Mouse (Mus musculus): ENCODE measurements around the gene Spp1. TPM values are rescaled to one million over a fixed set of nuclear protein-coding genes. Genes with fewer than 3 reads are reported as not detected.

Gene Spp1
- polyA plus RNA-seq, 1 experiment from 2014 or later, result 15.7 TPM

- peaks cover 14% of the 10 kb centered on the region; the same call in 1 of the 2 replicates for H3K4me1 ChIP-seq (replicated peaks)
- no peak for DNase-seq (ENCODE audit: low spot score)
- no peaks in the 10 kb centered on the region for H3K27me3 ChIP-seq (ENCODE audit: insufficient read depth, poor library complexity, severe bottlenecking)
- no peak overlapping the region for H3K27ac ChIP-seq
- H3K36me3 ChIP-seq, result no peaks in the 10 kb centered on the region
- WGBS, result 25% methylated on average over 3 of the region's 3 CpGs
- H3K4me3 ChIP-seq, result no peak overlapping the region
- no peaks in the 10 kb centered on the region for H3K9me3 ChIP-seq
Measured at GRCm38 (mm10) chr5:104406756-104407155, 28.2 kb upstream of the Spp1 start.

DNA sequence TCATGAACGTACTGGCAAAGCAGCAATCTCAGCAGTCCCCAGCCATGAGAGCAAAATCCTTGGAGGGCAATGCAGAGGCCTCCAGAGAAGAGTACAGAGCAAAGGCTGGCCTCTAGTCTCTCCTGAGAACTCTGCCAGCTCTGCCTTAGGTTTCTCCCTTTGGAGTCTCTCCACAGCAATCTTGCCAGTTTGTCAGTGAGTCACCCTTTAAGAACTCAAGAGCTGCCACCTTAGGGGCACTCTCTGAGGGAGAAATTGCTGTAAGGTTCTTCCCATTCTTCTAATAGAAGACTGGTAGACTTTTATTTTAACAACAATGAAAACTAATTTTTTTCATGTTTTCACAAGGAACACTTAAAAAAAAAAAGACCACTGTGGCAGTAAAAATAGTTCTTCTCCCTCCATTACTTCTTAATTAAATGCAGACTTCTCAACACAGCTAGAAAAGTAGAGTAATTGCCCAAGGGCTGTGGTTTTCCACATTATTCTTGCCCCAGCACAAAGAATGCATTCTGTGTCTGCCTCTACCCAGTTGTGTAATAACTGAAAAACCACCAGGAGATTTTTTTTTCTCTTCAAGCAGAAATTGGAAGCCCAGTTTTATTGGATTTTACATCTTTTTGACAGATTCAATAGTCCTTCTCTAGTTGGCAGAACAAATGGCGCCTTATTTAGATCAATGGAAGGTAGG is 27.2 kb upstream of the Spp1 start:
- peak overlapping the region; percentile 53 for H3K27ac ChIP-seq
- peaks cover 9% of the 10 kb centered on the region; the same call in 1 of the 2 replicates for H3K4me1 ChIP-seq (replicated peaks)
- H3K4me3 ChIP-seq, result no peak overlapping the region
- H3K9me3 ChIP-seq, result no peaks in the 10 kb centered on the region
- DNase-seq (ENCODE audit: low spot score), result no peak
- H3K36me3 ChIP-seq, result no peaks in the 10 kb centered on the region
- H3K27me3 ChIP-seq (ENCODE audit: insufficient read depth, poor library complexity, severe bottlenecking), result no peaks in the 10 kb centered on the region
- 83% methylated on average over 2 of the region's 2 CpGs for WGBS

- Histone ChIP-seq H3K27ac (no peak overlapping the region), H3K36me3 (no peaks in the 10 kb centered on the region), H3K4me1 (replicated peaks) (peaks cover 9% of the 10 kb centered on the region; the same call in 1 of the 2 replicates), H3K9me3 (no peaks in the 10 kb centered on the region), H3K4me3 (no peak overlapping the region), H3K27me3 (ENCODE audit: insufficient read depth, poor library complexity, severe bottlenecking) (no peaks in the 10 kb centered on the region)
- DNase-seq (ENCODE audit: low spot score), result no peak
- 97% methylated on average over 7 of the region's 7 CpGs for WGBS
Measured at GRCm38 (mm10) chr5:104408549-104408948, 26.4 kb upstream of the Spp1 start.

- Histone ChIP-seq H3K4me1 (replicated peaks) (no peaks in the 10 kb centered on the region), H3K27me3 (ENCODE audit: insufficient read depth, poor library complexity, severe bottlenecking) (no peaks in the 10 kb centered on the region), H3K4me3 (no peak overlapping the region), H3K9me3 (no peaks in the 10 kb centered on the region), H3K36me3 (no peaks in the 10 kb centered on the region), H3K27ac (no peak overlapping the region)
- no peak for DNase-seq (ENCODE audit: low spot score)
- WGBS, result 85% methylated on average over 2 of the region's 2 CpGs
Measured at GRCm38 (mm10) chr5:104415999-104416398, 18.9 kb upstream of the Spp1 start.

GRCm38 (mm10) chr5:104417028-104417427 is 17.9 kb upstream of the Spp1 start:
- H3K27me3 ChIP-seq (ENCODE audit: insufficient read depth, poor library complexity, severe bottlenecking), result no peaks in the 10 kb centered on the region

GRCm38 (mm10) chr5:104417721-104418120 is 17.2 kb upstream of the Spp1 start:
- DNase-seq (ENCODE audit: low spot score), result no peak
- H3K27me3 ChIP-seq (ENCODE audit: insufficient read depth, poor library complexity, severe bottlenecking), result no peaks in the 10 kb centered on the region
- no peaks in the 10 kb centered on the region for H3K9me3 ChIP-seq
- WGBS, result 93% methylated on average over 1 of the region's 1 CpGs
- H3K4me3 ChIP-seq, result no peak overlapping the region
- H3K27ac ChIP-seq, result no peak overlapping the region
- no peaks in the 10 kb centered on the region for H3K4me1 ChIP-seq (replicated peaks)
- H3K36me3 ChIP-seq, result no peaks in the 10 kb centered on the region

More at GRCm38 (mm10) chr5:104417028-104417427, 17.9 kb upstream of the Spp1 start:
- no peak overlapping the region for H3K4me3 ChIP-seq
- no peak overlapping the region for H3K27ac ChIP-seq
- no peaks in the 10 kb centered on the region for H3K9me3 ChIP-seq
- H3K36me3 ChIP-seq, result no peaks in the 10 kb centered on the region
- 76% methylated on average over 3 of the region's 3 CpGs for WGBS
- DNase-seq (ENCODE audit: low spot score), result no peak
- no peaks in the 10 kb centered on the region for H3K4me1 ChIP-seq (replicated peaks)

GRCm38 (mm10) chr5:104422039-104422438 is 12.9 kb upstream of the Spp1 start:
- Histone ChIP-seq H3K4me3 (no peak overlapping the region), H3K27me3 (ENCODE audit: insufficient read depth, poor library complexity, severe bottlenecking) (no peaks in the 10 kb centered on the region), H3K4me1 (replicated peaks) (no peaks in the 10 kb centered on the region), H3K36me3 (no peaks in the 10 kb centered on the region), H3K9me3 (no peaks in the 10 kb centered on the region), H3K27ac (no peak overlapping the region)
- DNase-seq (ENCODE audit: low spot score), result no peak
- WGBS, result 78% methylated on average over 2 of the region's 2 CpGs

DNA sequence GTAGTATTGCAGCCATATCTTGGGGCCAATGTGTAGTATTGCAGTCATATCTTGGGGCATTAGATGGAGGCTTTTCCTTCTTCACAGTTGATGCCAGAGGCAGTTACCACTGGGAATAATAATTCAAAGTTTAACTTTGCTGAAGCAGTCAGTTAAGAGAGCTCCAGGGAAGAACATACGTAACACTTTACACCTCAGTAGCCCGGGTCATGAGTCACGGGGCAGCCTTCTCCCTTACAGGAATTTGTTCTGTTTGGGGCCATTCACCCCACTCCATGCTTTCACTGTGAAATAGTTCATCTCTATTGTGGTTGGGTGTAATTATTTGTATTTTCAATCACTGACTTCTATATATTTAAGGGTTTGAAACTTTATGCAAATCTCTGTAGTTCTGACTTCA is 11.1 kb upstream of the Spp1 start:
- DNase-seq (ENCODE audit: low spot score), result no peak
- Histone ChIP-seq H3K36me3 (no peaks in the 10 kb centered on the region), H3K4me1 (replicated peaks) (no peaks in the 10 kb centered on the region), H3K9me3 (no peaks in the 10 kb centered on the region), H3K27ac (no peak overlapping the region), H3K27me3 (ENCODE audit: insufficient read depth, poor library complexity, severe bottlenecking) (no peaks in the 10 kb centered on the region), H3K4me3 (no peak overlapping the region)
- WGBS, result 87% methylated on average over 3 of the region's 3 CpGs

DNA sequence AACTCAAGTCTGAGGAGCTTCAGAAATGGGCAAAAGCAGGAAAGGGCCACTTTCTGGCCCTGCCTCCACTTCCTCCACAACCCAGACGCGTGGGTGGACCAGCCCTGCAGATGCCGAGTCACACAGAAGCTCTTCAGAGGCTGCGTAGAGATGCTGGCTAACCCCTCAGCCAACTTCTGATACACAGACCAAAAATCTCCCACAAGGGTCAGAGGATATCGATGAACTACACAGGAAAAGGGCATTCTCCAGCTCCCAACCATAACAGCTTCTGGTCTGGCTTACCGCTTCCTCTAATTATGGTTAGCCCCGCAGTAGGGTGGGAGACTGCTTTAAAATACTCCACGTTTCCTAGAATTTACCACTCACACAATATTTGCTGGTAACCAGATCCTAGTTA is 9.0 kb upstream of the Spp1 start:
- no peak for DNase-seq (ENCODE audit: low spot score)
- H3K27me3 ChIP-seq (ENCODE audit: insufficient read depth, poor library complexity, severe bottlenecking), result no peaks in the 10 kb centered on the region
- no peaks in the 10 kb centered on the region for H3K4me1 ChIP-seq (replicated peaks)
- H3K4me3 ChIP-seq, result no peak overlapping the region
- H3K27ac ChIP-seq, result no peak overlapping the region
- WGBS, result 85% methylated on average over 8 of the region's 8 CpGs
- H3K36me3 ChIP-seq, result no peaks in the 10 kb centered on the region
- H3K9me3 ChIP-seq, result no peaks in the 10 kb centered on the region

GRCm38 (mm10) chr5:104432886-104433285 is 2.0 kb upstream of the Spp1 start:
- Histone ChIP-seq H3K4me3 (no peak overlapping the region), H3K36me3 (no peaks in the 10 kb centered on the region), H3K4me1 (replicated peaks) (peaks cover 10% of the 10 kb centered on the region), H3K9me3 (no peaks in the 10 kb centered on the region), H3K27ac (no peak overlapping the region), H3K27me3 (ENCODE audit: insufficient read depth, poor library complexity, severe bottlenecking) (no peaks in the 10 kb centered on the region)
- peak; percentile 7 for DNase-seq (ENCODE audit: low spot score)
- 46% methylated on average over 12 of the region's 12 CpGs for WGBS

DNA sequence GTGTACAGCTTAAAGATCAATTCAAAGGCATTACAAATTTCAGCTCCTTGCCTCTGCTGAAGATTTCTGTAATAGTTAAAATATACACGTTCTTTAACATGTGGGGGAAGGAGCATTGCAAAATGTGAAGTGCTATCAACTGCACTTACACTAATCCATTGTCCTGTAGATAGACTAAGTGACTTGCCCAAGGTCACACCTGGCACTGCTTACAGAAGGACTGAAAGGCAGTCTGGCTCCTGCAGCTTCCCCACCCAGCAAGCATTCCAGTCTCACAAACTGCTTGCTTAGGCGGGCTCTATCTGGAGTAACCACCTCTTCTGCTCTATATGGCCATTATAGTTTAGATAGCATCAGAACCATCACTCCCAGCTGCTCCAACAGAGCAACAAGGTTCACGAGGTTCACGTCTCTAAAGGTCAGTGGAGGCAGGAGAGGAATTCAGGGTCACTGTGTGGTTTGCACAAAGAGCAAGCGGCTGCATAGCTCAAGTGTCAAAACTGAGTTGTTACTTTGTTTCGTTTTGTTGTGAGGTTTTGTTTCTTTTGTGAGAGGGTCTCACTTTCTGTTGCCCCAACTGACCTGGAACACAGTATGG is 851 bp upstream of the Spp1 start:
- H3K27me3 ChIP-seq (ENCODE audit: insufficient read depth, poor library complexity, severe bottlenecking), result no peaks in the 10 kb centered on the region
- no peak overlapping the region for H3K4me3 ChIP-seq
- no peaks in the 10 kb centered on the region for H3K9me3 ChIP-seq
- DNase-seq (ENCODE audit: low spot score), result peak; percentile 25
- H3K36me3 ChIP-seq, result no peaks in the 10 kb centered on the region
- no peak overlapping the region for H3K27ac ChIP-seq
- H3K4me1 ChIP-seq (replicated peaks), result peaks cover 14% of the 10 kb centered on the region
- 32% methylated on average over 6 of the region's 6 CpGs for WGBS

DNA sequence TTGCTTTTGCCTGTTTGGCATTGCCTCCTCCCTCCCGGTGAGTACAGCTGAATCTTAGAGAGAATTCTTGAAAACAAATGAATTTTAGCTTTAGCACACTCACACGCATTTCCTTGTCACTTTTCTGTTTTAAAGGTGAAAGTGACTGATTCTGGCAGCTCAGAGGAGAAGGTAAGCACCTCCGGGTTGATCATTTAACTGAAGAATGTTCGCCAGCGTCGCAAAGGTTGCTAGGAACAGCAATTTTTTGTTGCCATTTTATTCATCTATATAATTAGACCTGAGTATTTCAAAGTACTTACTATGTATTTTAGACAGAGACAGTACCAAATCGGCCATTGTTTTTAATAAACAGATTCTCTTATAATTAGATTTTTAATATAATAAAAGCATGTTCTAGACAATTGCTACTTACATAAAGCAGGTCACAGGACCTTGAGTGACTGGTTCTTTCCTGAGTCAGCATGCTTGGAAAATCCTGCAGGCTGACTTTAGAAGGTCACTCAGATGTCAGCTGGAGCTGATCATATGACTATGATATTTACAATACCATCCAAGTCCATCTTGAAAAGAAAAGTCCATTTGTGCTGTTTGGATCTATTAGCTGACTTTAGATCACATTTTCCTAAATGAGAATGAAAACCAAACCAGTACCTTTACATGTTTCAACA is 1.6 kb downstream of the Spp1 start:
- Histone ChIP-seq H3K27me3 (ENCODE audit: insufficient read depth, poor library complexity, severe bottlenecking) (no peaks in the 10 kb centered on the region), H3K9me3 (no peaks in the 10 kb centered on the region), H3K4me3 (no peak overlapping the region), H3K36me3 (no peaks in the 10 kb centered on the region), H3K27ac (no peak overlapping the region), H3K4me1 (replicated peaks) (peaks cover 14% of the 10 kb centered on the region)
- no peak for DNase-seq (ENCODE audit: low spot score)
- 89% methylated on average over 7 of the region's 7 CpGs for WGBS

DNA sequence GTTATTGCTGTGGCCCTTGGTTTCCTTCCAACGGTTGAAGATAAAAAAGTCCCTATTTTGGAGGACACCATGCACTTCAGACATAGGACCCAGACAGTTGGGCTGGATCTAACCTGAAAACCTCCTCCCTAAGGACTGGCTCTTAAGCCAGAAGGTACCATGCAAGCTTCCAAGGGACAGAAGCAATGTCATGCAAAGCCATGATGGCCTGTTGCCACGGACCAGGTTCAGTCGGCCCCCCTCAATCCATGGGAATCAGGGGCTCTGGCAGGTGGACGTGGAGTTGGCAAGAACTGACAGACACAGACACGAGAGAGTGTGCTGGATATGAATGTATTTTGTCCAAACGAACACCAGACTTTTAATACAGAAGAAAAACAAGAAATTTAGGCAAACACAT is 7.5 kb downstream of the Spp1 start:
- WGBS, result 65% methylated on average over 6 of the region's 6 CpGs
- Histone ChIP-seq H3K27ac (no peak overlapping the region), H3K9me3 (no peaks in the 10 kb centered on the region), H3K36me3 (no peaks in the 10 kb centered on the region), H3K27me3 (ENCODE audit: insufficient read depth, poor library complexity, severe bottlenecking) (no peaks in the 10 kb centered on the region), H3K4me3 (no peak overlapping the region), H3K4me1 (replicated peaks) (peaks cover 10% of the 10 kb centered on the region)
- DNase-seq (ENCODE audit: low spot score), result no peak

Measured in hindbrain, embryonic 10.5 days (tissue).